Mouse (Mus musculus): ENCODE measurements around the gene Ccdc120. TPM values are rescaled to one million over a fixed set of nuclear protein-coding genes. Genes with fewer than 3 reads are reported as not detected.
"Not testable (repeated sequence)": the region's sequence is repeated elsewhere in the genome, so short reads cannot be mapped to it uniquely, and the experiment has no call there.

Ccdc120 gene
- total RNA-seq, 2 experiments from 2014 or later, result 28.9 to 29.7 TPM

DNA sequence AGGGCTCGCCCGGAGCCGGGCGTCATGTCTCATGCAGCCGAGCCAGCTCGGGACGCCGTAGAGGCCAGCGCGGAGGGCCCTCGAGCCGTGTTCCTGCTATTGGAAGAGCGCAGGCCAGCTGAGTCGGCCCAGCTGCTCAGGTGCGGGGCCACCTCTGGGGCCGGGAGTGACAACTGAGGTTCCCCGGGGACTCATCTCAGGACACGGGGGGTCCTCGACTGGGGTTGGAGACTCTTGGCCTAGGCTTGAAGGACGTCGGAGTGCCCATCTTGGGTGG, 12.2 kb upstream of the Ccdc120 start:
- intact Hi-C loops (cut with DNase I), result no loop called here
- DNase-seq (ENCODE audit: extremely low spot score in 1 of 2, low spot score in 2 of 2), result no peak

DNA sequence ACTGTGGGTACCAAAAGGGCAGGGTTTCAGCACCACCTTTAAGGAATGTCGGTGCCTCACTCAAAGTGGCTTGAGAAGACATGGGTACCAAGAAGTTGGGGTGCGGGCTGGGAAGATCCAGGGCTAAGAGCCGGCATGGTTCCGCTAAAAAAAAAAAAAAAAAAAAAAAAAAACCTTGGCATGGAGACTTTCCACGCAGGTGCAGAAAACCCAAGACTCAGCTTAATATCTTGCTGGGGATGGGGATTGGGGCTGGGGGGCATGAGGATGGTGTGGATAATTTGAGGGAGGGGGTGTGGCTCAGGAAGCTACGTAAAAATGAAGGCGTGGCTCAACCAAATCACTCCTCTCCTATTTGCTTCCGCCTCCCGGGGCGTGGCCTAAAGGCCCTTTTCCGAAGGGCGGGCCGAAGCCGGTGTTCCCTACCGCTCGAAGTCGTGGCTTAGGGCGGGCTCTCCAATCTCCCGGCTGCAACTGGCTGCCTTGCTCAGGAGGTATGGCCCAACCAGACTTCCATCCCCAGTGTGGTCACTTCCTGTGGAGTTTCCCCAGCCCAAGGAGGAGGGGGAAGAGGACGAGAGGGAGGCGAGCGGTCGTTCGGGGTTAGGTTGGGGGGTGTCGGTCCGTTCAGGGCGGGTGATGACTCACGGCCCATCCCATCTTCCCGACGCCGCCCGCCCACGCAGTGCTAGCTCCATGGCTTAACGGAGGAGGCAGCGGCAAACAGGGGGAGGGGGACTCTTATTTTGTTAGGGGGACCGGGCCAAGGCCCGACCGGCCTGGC, 11.6 kb upstream of the Ccdc120 start, which contains the start of gene Tfe3:
TSS of gene Tfe3 (plus strand) at position 424 of the 784 bp plus-strand sequence.
- DNase-seq (ENCODE audit: extremely low spot score in 1 of 2, low spot score in 2 of 2), result peak; percentile 88 to 96
- intact Hi-C loops (cut with DNase I), result no loop called here

DNA sequence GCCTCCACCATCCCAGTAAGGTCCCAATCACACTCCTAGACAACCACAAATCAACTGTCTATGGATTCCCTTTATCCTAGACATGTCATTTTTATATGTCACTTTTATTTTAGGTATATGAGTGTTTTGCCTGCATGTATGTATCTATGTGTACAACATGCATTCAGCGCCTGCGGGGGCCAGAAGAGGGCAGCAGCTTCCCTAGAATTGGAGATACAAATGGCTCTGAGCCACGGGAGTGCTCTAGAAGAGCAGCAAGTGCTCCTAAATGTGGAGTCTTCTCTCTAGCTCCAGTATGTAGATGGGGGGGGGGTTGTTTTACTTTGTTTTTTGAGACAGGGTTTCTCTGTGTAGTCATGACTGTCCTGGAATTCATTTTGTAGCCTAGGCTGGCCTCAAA, 2.9 kb upstream of the Ccdc120 start:
- intact Hi-C loops (cut with DNase I); DNase-seq (ENCODE audit: extremely low spot score in 1 of 2, low spot score in 2 of 2): not testable (repeated sequence)

DNA sequence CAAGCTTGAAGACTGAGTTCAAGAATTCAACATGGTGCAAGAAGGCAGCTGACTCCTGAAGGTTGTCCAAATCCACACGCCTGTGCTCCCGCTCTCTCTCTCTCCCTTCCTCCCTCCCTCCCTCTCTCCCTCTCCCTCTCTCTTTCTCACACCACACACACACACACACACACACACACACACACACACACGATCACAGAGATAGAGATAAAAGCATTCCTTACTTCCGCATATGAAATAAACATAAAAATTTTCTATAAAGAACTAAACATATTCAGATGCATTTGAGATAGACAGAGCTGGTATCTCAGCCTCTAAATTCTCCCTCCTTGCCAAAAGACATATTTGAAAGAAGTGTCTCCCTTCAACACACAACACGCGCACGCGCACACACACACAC, 5.3 kb downstream of the Ccdc120 start:
- DNase-seq (ENCODE audit: extremely low spot score in 1 of 2, low spot score in 2 of 2), result no peak
- intact Hi-C loops (cut with DNase I), result no loop called here

DNA sequence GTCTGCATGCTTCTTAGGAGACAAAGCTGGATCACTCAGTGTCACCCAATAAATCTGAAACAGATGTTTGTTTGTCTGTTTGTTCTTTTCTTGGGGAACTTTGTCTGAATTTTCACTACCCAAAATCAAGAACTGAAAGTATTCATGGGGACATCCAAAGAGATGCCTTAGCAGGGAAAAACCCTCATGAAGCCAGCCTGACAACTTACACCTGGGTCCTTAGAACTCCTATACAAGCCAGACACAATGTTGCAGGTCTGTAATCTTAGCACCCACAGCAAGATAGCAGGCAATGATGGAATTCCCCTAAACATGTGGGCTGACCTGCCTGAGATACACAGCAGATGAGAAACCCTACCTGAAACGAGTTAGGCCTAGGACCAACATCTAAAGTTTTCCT, 5.8 kb downstream of the Ccdc120 start:
- no peak for DNase-seq (ENCODE audit: extremely low spot score in 1 of 2, low spot score in 2 of 2)
- intact Hi-C loops (cut with DNase I), result no loop called here

DNA sequence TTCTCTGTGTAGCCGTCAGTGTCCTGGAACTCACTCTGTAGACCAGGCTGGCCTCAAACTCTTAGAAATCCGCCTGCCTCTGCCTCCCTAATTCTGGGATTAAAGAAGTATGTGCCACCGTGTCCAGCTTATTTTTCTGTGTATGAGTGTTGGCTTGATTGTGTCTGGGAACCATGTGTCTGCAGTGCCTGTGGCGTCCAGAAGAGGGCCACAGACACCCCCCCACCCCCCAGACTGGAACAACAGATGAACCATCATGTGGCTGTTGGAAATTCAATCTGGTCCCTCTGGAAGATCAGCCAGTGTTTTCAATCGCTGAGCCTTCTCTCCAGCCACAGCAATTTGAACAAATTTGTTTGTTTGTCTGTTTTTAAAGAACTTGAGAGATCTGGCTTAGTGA, 7.2 kb downstream of the Ccdc120 start:
- intact Hi-C loops (cut with DNase I), result no loop called here
- no peak for DNase-seq (ENCODE audit: extremely low spot score in 1 of 2, low spot score in 2 of 2)

DNA sequence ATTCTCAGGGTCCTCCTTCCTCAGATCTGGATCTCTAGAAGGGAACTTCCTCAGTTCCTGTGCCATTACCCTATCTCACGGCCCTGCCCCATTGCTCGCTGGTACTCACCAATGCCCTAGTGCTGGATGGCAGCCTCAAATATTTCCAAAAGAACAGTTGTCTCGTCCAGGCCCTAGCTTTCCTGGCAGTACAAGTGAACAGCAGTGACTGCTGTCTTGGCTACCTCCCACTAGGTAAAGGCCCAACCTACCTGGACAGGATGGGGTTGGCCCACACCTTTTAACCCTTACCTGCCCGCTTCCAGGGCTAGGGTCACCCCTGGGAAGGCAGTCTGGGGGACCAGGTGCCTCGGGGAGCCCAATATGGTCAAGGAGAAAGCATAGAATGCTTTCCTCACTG, 9.6 kb downstream of the Ccdc120 start:
- no peak for DNase-seq (ENCODE audit: extremely low spot score in 1 of 2, low spot score in 2 of 2)
- intact Hi-C loops (cut with DNase I), result no loop called here

DNA sequence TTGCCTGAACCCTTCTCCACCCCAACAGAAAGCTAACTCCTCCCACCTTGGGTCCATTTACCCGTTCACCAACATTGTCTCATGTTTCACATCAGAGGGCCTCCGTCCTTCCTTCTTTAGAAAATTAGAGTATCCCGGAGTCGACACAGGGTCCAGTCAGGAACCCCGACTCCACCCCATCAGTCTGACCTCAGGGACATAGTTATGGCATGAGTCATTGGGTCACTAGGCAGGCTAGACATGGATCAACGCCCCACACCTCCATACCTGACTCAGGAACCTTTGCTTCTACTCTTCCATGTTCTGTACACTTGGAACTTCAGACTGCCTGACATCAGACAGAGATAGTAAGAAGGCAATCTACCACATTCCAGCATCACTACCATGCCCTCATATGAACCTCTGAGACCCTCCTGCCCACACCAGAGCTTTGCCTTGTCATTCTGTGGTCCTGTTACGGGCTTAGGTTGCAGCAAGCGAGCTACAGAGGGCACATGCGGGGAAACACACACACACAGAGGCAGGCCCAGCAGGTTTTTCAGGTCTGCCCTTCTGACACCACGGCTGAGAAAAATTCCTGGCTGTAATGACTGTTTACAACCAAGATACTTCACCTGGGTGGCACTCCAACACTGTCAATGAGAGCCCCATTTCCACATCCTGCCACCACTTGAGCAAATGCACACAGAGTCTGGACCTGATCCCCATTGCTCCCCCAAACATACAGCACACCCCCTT, 10.5 kb downstream of the Ccdc120 start:
- DNase-seq (ENCODE audit: extremely low spot score in 1 of 2, low spot score in 2 of 2), result no peak
- intact Hi-C loops (cut with DNase I), result no loop called here

DNA sequence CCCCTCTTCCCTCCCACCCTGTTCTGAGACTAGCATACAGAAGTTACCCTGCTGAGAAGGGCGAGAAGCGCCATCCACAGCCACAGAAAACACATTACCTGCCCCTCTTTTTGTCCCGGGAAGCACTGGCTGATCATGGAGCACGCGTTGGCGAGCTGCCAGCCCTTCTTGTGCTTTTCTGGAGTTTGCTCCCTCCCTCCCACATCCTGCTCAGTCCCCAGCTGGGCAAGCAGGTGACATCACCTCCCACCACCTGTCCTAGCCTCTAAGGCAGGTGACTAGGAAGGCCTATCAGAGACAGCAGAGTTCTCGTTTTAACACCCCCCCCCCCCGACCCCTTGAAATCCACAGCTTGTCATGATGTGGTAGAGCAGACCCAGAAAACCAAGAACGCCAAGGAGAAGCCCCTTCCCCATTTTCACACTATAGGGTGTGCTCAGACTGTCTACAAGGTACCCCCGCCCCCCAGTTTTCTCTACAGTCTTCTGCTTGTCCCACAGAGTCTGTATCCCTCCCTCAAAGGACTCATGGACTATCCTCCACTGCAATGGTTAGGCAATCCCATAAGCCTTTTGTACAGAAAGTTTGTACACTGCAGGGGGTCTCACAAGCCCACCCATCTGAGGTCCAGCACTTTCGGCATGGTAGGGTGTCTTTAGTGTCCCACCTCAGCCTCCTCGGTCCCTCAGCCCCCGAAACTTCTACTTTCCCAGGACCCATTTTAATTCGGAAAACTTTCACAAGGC, 11.2 kb downstream of the Ccdc120 start:
- DNase-seq (ENCODE audit: extremely low spot score in 1 of 2, low spot score in 2 of 2), result peak in 1 of 2 experiments; percentile 41
- intact Hi-C loops (cut with DNase I), result no loop called here

DNA sequence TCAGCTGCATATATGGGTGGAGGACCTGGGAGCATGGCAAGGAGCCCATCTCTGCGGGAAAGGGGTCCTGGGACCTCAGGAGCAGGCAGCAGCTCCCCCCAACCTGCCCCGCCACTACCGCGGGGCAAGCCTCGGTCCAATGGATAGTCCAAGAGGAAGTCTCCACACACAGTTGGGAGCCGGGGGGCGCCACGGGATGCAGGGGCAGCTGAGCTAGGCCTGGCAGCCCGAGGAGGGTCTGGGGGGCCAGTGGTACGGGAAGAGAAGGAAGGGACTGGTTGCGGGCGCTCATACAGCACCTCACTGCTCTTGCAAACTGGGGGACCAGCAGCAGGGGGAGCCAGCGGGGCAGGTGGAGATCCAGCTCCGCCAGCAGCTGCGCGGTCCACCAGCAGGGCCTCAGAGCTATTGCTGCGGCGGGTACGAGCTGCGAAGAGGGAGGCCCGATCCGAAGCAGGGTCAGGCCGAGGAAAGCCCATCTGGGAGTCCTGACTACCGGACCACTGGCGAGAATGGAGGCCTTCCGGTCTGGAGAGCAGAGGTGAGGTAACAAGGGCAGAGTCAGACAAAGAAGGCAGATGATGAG, 17.0 kb downstream of the Ccdc120 start:
- peak in 1 of 2 experiments; percentile 84 for DNase-seq (ENCODE audit: extremely low spot score in 1 of 2, low spot score in 2 of 2)
- intact Hi-C loops (cut with DNase I), result no loop called here

DNA sequence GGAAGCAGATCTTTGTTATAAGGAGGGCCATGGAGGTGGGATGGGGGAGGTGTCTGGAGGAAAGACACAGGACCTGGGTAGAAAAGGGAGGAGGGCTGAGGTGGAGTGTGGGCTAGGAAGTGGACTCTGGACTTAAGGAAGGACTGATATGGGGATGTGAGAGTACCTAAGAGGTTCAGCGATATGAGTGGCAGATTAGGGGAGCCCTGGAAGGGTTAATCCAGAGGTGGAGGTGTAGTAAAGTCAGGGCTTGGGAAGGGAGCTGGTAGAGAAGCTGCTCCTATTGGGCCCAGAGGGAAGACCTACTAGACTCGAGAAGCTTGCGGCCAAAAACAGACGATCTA, 21.8 kb downstream of the Ccdc120 start:
- intact Hi-C loops (cut with DNase I), result no loop called here
- no peak for DNase-seq (ENCODE audit: extremely low spot score in 1 of 2, low spot score in 2 of 2)

DNA sequence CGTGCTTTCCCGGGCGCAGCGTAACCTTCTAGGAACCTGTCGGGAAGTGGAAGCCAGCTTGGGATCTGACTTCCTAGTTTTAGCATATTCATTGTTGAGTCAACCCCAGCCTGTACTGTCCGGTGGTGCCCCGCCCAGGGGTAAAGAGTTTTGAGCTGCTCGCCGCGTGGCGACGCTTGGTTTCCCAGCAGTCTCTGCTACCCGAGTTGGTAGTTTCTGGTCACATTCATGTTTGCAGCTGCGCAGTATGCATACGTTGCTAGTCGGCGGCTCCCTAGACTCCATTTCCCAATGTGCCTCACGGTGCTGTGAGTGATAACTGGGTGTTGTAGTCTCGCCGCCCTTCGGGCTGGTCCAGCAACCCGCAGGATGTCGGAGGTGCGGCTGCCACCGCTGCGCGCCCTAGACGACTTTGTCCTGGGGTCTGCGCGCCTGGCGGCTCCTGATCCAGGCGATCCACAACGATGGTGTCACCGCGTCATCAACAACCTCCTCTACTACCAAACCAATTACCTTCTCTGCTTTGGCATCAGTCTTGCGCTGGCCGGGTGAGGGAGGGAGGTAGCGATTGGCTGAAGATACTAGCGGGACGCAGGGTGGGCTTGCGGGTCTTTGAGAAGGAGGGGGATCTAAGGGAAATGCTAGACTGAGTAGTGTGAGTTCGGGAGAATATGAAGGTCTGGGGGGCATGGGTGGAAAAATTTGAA, 22.3 kb downstream of the Ccdc120 start, which contains the start of gene Praf2:
TSS of gene Praf2 (plus strand) at position 225 of the 707 bp plus-strand sequence.
- intact Hi-C loops (cut with DNase I), result no loop called here

DNA sequence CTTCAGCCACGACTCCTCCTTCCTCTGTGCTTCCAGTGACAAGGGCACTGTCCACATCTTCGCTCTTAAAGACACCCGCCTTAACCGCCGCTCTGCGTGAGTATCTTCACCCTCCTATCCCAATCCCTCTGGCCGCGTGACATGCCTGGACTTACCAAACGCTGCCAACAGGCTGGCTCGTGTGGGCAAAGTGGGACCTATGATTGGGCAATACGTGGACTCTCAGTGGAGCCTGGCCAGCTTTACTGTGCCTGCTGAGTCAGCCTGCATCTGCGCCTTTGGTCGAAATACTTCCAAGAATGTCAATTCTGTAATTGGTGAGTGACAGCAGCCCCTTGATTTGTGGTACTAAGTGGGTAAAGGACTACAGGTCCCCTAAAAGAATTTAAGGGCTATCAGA, 23.5 kb downstream of the Ccdc120 start:
- intact Hi-C loops (cut with DNase I), result no loop called here
- DNase-seq (ENCODE audit: extremely low spot score in 1 of 2, low spot score in 2 of 2), result no peak

More for the DNA sequence above, 22.3 kb downstream of the Ccdc120 start, which contains the start of gene Praf2:
- DNase-seq (ENCODE audit: extremely low spot score in 1 of 2, low spot score in 2 of 2), result peak; percentile 77 to 83

DNA sequence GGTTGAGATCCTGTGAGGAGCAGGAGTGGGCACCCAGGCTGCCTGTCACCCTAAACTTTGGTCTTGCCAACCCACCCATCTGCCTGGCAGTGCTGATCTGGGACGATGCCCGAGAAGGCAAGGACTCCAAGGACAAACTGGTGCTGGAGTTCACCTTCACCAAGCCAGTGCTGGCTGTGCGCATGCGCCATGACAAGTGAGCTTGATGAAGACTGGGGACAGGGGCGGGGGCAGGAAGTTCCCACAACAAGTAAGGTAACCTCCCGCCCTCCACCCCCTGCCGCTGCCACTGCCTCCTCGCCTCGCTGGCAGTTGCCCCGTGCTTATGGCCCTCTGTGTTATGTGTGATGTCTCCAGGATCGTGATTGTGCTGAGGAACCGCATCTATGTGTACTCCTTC, 24.9 kb downstream of the Ccdc120 start:
- peak in 1 of 2 experiments; percentile 14 for DNase-seq (ENCODE audit: extremely low spot score in 1 of 2, low spot score in 2 of 2)
- intact Hi-C loops (cut with DNase I), result no loop called here

DNA sequence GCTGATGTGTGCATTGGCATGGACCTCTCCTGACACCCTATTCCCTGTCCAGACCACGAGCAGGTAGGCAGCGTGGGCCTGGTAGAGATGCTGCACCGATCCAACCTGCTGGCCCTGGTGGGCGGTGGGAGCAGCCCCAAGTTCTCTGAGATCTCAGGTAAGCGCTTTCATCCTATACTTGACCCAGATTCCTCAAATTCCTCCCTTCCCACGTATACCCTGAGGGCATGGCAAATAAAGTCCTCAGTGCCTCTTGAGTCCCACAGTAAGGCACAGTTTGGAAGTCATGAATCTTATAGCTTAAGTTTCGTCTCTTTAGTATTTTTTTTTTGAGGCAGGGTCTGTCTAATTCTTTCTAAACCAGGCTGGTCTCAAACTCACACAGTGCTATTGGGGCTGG, 26.6 kb downstream of the Ccdc120 start:
- intact Hi-C loops (cut with DNase I), result no loop called here
- no peak for DNase-seq (ENCODE audit: extremely low spot score in 1 of 2, low spot score in 2 of 2)

DNA sequence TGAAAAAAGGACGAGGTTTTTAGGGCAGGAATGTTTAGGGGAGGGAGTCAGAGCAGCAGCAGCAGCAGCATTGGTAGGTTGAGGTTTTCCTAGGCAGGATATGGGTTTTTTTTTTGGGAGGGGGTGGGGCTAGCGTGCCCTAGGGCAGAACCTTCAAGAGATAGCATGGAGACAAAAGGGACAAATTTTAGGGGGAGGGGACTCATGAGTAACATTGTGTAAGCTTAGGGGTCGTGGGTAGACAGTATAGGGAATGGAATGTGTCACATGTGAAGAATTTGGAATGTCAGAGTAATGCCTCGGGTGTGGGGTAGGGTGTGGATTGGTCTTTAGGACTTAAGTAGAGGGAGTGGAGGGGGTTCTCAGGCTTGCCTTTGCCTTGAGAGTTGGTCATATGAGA, 28.0 kb downstream of the Ccdc120 start:
- intact Hi-C loops (cut with DNase I), result no loop called here
- DNase-seq (ENCODE audit: extremely low spot score in 1 of 2, low spot score in 2 of 2), result no peak

DNA sequence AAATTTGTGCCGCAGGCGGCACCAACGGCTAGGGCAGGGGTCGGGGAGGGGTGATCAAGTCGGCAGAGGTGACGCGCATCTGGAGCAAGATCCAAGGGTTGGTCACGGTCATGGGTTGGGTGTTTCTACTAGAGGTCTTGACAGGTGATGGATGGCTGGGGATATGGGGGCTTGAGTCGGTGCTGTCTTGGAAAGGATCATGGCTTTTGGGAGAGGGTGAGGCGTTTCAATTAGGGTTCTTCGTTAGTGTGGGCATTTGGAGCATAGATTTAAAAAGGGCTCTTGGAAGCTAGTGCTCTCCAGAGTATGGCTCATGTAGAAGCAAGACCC, 28.5 kb downstream of the Ccdc120 start:
- no peak for DNase-seq (ENCODE audit: extremely low spot score in 1 of 2, low spot score in 2 of 2)
- intact Hi-C loops (cut with DNase I), result no loop called here

DNA sequence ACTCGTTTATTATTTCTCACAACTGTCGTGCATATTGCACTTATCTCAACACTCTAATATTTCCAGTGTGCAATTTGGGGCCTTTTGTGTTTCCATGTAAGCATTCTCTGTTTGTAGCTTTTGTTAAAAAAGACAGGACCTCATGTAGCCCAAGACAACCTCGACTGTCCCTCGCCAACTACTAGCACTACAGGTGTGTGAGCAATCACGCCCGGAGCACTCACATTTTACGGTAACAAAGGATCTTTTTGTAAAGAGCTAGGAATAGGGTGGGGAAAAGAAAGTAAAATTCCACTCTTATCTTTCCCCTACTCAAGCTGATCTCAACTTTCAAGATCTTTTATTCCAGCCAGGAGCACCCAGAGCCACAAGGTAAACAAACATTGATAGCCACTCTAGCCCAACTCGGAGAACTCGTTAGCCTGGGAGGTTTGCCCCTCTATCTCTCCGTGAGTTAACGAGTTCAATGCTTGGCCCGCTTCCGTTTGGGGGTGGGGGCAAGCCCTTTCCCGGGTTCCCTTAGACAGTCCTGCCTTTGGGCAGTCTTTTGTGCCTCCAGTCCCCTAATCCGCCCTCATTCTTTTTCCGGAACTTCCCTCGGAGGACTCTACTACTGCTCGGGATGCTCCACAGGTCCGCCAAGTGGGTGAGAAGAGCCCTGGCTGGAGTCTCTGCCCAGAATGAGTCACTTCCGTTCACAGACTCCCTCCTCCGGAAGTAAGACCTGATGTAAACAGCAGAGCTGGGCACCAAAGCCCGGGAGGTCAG, 29.0 kb downstream of the Ccdc120 start, which contains the start of gene Gm45208:
TSS of gene Gm45208 (plus strand) at position 732 of the 768 bp plus-strand sequence.
- intact Hi-C loops (cut with DNase I), result no loop called here
- peak; percentile 27 to 62 for DNase-seq (ENCODE audit: extremely low spot score in 1 of 2, low spot score in 2 of 2)
